In the genomic region with DNA sequence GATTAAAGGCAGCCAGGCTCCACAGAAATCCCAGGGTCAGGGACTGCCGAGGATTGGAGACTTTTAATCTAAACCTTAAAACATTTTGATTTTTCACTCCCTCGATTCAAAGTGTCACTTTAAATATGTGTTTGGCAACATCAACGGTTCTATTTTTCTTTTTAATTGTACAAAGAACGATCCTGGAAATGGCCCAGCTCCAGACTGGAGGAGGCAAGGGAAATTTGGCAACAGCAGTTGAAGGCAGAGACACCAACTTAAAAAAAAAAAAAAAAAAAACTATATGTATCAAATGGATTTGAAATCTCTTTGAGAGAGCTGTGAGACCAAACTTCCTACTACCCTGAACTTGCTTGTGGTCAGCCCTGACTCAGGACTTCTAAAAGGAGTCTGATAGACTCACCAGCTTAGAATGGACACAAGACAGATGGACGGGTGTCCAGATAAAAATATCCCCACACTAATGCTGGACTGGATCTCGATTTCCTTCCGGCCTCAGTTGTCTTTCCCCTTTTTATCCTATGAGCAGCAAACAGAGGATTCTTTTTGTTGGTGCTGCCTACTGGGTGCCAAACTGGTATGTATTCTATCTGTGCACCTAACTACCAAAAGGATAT, we compare ENCODE assay signal across 20 mouse cellular contexts. TPM values are rescaled to one million over a fixed set of nuclear protein-coding genes. Genes with fewer than 3 reads are reported as not detected.
DNase-seq lines count a peak whose midpoint lies in the region.
"Had no signal": no experiment of that assay in that cellular context is flagged by ENCODE, and none has a peak within 500 bp of the region (broad histone marks: within the 10 kb centered on the region; RNA-seq: fewer than 3 reads in every experiment).

No protein-coding gene starts in this region.

- no peaks in the 10 kb centered on the region for H3K36me3 ChIP-seq in macrophage (ENCODE audit: inconsistent target)
- H3K36me3 ChIP-seq: heart, embryonic 10.5 days; hindbrain, embryonic 13.5 days; limb, embryonic 12.5 days; liver, embryonic 15.5 days had no signal

- WGBS in macrophage (ENCODE audit: missing documents): 87% methylated on average over 6 of the region's 7 CpGs

- H3K4me3 ChIP-seq in macrophage (ENCODE audit: inconsistent target): no peak overlapping the region
- H3K4me3 ChIP-seq: heart, embryonic 10.5 days; hindbrain, embryonic 13.5 days; limb, embryonic 12.5 days; liver, embryonic 15.5 days had no signal

- H3K79me2 ChIP-seq in macrophage (ENCODE audit: inconsistent target): no peaks in the 10 kb centered on the region

- peak; percentile 27 for DNase-seq in cerebellum, adult 9-11 months
- no peak for DNase-seq in cerebellum, adult 9-10 months
- peak; percentile 90 for DNase-seq in heart, adult 11 months
- no peak for DNase-seq in heart, postnatal 25 days (ENCODE audit: low spot score)
- peak; percentile 50 for DNase-seq in right cerebral cortex, adult 18-20 months
- DNase-seq in right cerebral cortex, postnatal 25 days: no peak
- DNase-seq in spleen, postnatal 14 days (ENCODE audit: low spot score in 2 of 2): no peak
- DNase-seq: adrenal gland, adult 2 months; gastrocnemius, postnatal 14 days; heart, postnatal 10 days; kidney, adult 9 months; thymus, adult 18-20 months had no signal

- intact Hi-C loops in heart, postnatal 25 days (cut with DNase I): no loop called here

- peak overlapping the region; percentile 51 for H3K27ac ChIP-seq in macrophage
- H3K27ac ChIP-seq: heart, embryonic 10.5 days; hindbrain, embryonic 13.5 days; limb, embryonic 12.5 days; liver, embryonic 15.5 days had no signal

RNA-seq across cellular contexts. Expression of a gene that starts 5.9 kb away (rescaled TPM):
- 10 to 100 TPM; 15.1 to 16.1 TPM for total RNA-seq in heart, postnatal 25 days (2021)
- total RNA-seq in macrophage (2018; cell fraction: chromatin; rRNA removed): 10 to 100 TPM in 21 of 26 experiments, 1 to 10 TPM in 5; 2.8 to 40.6 (median 18.2) TPM
- total RNA-seq in macrophage (2018; cell fraction: cytosol; rRNA removed): 10 to 100 TPM; 18.7 to 41.9 (median 32.1) TPM
- total RNA-seq in macrophage (2018; cell fraction: nucleus; rRNA removed): 10 to 100 TPM in 24 of 26 experiments, 1 to 10 TPM in 2; 7.3 to 39.8 (median 20.7) TPM
- polyA plus RNA-seq in macrophage (2018): 17.7 to 42.0 TPM (median 35.0 TPM) in 3 replicates

RNA-seq across cellular contexts. Expression of a gene that starts 19.4 kb away (rescaled TPM):
- total RNA-seq in heart, postnatal 25 days (2021): 10 to 100 TPM; 15.4 to 16.8 TPM
- 10 to 100 TPM in 23 of 26 experiments, 1 to 10 TPM in 3; 7.2 to 82.4 (median 41.6) TPM for total RNA-seq in macrophage (2018; cell fraction: chromatin; rRNA removed)
- total RNA-seq in macrophage (2018; cell fraction: cytosol; rRNA removed): 10 to 100 TPM in 25 of 26 experiments, 1 to 10 TPM in 1; 9.1 to 34.3 (median 22.3) TPM
- total RNA-seq in macrophage (2018; cell fraction: nucleus; rRNA removed): 10 to 100 TPM in 25 of 26 experiments, 1 to 10 TPM in 1; 9.9 to 63.2 (median 24.7) TPM
- 23.6 to 28.0 TPM (median 23.7 TPM) in 3 replicates for polyA plus RNA-seq in macrophage (2018)

RNA-seq across cellular contexts. Expression of a gene that starts 37.8 kb away (rescaled TPM):
- total RNA-seq in heart, postnatal 25 days (2021): not detected
- not detected for total RNA-seq in macrophage (2018; cell fraction: chromatin; rRNA removed)
- total RNA-seq in macrophage (2018; cell fraction: cytosol; rRNA removed): not detected
- not detected for total RNA-seq in macrophage (2018; cell fraction: nucleus; rRNA removed)
- polyA plus RNA-seq in macrophage (2018): not detected in 3 replicates
- total RNA-seq: adrenal gland, adult 2 months; gastrocnemius, postnatal 14 days; heart, postnatal 10 days; left cerebral cortex, adult 8-10 months had no signal
- polyA plus RNA-seq: adrenal gland, adult 2 months; heart, embryonic 10.5 days; large intestine, adult 2 months; limb, embryonic 12.5 days; liver, embryonic 15.5 days; midbrain, embryonic 14.5 days had no signal

RNA-seq across cellular contexts. Expression of a gene that starts 59.2 kb away (rescaled TPM):
- total RNA-seq in heart, postnatal 25 days (2021): 10 to 100 TPM in 1 of 2 experiments, 1 to 10 TPM in 1; 8.6 to 10.6 TPM
- total RNA-seq in macrophage (2018; cell fraction: chromatin; rRNA removed): 10 to 100 TPM in 22 of 26 experiments, 1 to 10 TPM in 4; 7.3 to 56.2 (median 16.3) TPM
- total RNA-seq in macrophage (2018; cell fraction: cytosol; rRNA removed): 1 to 10 TPM; 2.4 to 6.0 (median 3.9) TPM
- total RNA-seq in macrophage (2018; cell fraction: nucleus; rRNA removed): 10 to 100 TPM in 16 of 26 experiments, 1 to 10 TPM in 10; 5.4 to 27.9 (median 11.3) TPM
- 4.5 to 7.4 TPM (median 5.4 TPM) in 3 replicates for polyA plus RNA-seq in macrophage (2018)

Comparison
In these comparisons a context has a peak if more than half of its experiments do, and no peak if none do; other contexts are left out.
1. DNase-seq: peak in cerebellum, adult 9-11 months (single experiment), heart, adult 11 months (single experiment) and right cerebral cortex, adult 18-20 months (single experiment); none in cerebellum, adult 9-10 months (single experiment), heart, postnatal 25 days (single experiment), right cerebral cortex, postnatal 25 days (single experiment) and spleen, postnatal 14 days (0 of 2).